Mouse (Mus musculus) urinary bladder, adult 2 months (tissue): ENCODE results near the gene Cep164. TPM values are rescaled to one million over a fixed set of nuclear protein-coding genes. Genes with fewer than 3 reads are reported as not detected.
"Not testable (repeated sequence)": the region's sequence is repeated elsewhere in the genome, so short reads cannot be mapped to it uniquely, and the experiment has no call there.

ENCODE experiments used
- DNase-seq: peaks from one replicate; pipeline ENCODE4 v3.0.0; 2022; ENCODE audit warnings: low spot score
- polyA plus RNA-seq: library from polyadenylated mRNA; depleted of rRNA; stranded (reverse); fragments of >200 nt; gene quantifications from 2 replicates; pipeline ENCODE4 v1.2.3, GENCODE M21; 2012

Gene Cep164
- polyA plus RNA-seq, 1 experiment: 28.5 TPM

DNA sequence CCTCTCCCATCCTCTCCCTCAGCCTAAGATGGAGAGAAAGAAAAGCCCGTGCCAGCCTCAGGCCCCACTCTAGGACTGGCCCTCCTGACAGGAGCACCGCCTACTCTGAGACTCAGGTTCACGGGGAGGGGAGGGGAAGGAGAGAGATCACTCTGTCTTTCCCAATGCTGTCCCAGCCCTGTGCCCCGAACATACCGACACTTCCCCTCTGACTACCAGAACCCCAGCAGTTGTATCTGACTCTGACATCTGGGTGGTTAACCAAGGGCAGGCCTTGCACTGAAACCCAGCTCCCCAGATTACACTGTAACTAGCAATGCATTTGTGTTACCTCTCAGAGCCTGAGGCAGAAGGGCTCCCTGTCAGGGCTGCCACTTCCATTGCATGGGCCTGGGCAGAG lies 40.1 kb downstream of the Cep164 start:
- DNase-seq: no peak

DNA sequence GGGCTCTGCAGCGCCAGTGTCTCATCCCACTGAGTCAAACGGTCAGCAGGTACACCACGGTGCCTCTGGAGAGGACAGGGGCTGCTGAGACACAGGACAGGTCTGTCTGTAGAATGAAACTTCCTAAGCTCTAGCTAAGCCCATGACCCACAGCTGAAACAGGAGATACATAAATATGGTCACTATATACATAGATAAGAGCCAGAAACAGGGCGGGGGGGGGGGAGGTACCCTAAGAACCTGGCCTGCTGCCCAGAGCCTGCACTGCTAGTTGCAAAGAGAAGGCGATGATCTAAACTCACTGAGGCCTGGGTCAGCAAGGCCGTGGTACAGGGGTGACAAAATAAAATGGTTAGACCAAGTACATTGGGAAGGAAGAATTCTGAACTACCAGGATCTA lies 40.9 kb downstream of the Cep164 start:
- no peak for DNase-seq

DNA sequence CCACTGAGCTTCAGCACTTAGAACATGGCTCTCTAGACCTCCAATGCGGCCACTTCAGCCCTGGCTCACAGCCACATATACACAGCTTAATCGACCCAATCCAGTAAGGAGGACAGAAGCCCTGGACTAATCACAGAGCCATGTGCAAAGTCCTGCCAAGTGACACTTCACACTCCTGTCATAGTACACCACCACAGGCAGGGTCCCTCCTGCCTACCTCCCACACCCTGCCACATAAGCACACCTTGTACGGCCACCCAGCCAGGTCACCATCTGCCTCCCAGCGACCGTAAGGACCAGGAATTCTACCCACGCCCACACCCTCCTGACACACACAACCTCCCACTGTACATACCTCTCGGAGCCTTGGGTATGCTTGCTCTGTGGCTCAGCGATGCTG lies 41.4 kb downstream of the Cep164 start:
- DNase-seq: no peak

DNA sequence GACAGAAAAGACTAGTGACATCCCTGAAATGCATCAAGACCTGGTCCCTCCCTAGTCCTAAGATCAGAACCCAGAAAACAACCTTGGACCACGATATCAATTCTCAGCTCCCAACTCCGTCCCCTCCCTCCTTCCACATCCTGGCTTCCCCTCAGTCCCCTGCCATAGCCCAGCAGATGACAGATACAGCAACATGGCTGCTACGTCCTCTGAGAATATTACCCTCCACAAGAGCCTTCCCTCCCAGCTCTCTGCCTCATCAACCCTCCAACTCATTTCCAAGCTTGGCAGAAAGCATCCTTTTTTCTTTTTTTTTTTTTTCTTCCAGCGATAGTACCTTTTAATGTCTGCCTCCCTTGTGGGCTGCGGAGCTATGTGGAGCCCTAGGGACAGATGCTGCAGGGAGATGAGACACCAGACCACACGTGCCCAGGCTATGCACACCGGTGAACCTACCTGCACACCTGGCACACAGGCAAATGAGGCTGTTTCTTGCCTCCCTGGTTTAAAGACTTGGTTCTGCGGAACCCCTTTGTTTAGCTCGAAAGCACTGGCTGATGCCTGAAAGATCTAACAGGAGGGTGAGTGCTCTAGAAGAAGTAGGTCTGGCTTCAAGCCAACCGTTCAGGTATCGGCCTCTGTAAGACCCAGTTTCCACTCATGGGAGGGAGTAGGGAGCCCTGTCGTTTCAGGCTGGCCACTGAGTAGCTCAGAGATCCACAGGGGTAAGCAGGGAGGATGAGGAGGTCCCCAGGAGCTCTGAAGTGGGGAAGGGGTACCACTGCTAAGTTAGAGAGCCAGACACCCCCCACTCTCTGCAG lies 45.0 kb downstream of the Cep164 start:
- DNase-seq: no peak

DNA sequence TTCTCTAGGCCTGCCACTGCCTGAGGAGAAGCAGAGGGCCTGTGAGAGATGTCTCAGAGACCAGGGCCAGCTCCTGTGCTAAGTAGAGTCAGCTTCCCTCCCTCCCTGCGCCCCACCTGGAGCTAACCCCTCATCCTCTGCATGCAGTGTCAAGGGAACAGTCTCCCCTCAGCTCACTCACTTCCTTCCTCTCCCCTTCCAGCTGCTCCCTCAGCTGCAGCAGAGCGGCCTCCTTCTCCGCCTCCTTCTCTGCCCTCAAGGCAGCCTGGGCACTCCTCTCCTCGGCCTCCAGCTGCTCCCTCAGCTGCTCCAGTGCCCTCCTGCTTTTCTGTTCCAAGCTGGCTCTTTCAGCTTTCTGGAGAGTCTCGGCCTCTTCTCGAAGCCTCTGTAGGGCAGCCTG lies 49.3 kb downstream of the Cep164 start:
- no peak for DNase-seq

DNA sequence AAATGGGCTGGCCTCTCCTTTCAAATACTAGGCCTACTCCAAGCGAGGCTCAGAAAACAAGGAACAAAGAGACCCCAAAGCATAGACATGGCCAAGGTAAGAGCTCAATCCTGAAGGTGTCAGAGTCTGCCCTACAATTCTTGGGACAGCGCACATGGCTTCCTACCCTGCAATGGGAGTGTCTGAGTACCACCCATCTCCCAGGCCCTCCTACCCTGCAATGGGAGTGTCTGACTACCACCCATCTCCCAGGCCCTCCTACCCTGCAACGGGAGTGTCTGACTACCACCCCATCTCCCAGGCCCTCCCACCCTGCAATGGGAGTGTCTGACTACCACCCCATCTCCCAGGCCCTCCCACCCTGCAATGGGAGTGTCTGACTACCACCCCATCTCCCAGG lies 52.3 kb downstream of the Cep164 start:
- DNase-seq: not testable (repeated sequence)

DNA sequence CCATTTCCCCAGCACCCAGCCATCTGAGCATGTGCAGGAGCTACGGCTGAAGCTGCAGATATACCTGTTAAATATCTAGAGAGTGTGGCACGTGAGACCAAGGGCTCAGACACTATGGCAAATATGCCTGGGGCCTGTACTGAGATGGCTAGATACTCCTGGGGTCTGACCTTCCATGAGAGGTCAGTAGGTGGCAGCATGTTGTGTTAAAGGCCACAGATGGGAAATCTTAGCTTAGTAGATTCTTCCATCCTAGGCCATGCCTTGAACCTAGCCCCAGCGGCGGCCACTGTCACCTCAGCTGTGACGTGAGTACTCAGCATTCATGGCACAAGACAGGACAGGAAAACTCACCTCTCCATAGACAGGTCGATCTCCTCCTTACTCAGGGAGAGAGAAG lies 54.4 kb downstream of the Cep164 start:
- no peak for DNase-seq

DNA sequence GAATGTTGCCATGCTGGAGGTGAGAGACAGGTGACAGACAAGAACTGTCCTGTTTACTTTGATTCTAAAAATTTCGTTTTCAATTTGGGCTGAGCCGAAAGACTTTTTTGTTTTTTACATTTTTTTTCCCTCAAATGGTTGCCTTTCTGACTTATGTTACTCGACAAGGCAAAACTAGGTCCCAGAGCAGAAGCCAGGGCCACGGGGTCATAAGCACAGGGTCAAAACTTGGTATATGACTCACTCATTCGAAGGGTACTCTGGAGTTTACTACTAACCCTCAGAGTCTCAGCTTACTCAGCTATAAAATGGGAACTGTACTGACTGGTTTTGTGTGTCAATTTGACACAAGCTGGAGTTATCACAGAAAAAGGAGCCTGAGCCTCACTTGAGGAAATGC lies 58.9 kb downstream of the Cep164 start:
- DNase-seq: no peak

DNA sequence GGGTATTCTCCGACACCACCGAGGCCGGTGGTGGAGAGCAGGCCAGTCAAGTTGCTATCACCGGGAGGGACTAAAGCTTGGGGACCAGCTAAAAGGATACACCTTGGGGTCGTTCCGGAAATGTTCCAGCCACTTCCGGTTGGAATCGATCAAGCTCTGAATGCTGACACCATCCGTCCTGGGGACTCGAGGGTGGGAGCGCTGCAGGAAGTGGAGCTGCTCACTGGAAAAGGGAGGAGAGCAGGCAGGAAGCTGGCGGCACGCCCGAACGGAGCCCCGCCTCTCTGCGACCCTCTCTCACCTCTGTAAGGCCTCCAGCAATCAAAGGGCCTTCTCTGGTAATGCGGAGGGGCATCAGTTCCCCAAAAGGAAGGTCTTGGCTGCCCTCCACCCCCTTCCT lies 60.1 kb downstream of the Cep164 start:
- DNase-seq: no peak

DNA sequence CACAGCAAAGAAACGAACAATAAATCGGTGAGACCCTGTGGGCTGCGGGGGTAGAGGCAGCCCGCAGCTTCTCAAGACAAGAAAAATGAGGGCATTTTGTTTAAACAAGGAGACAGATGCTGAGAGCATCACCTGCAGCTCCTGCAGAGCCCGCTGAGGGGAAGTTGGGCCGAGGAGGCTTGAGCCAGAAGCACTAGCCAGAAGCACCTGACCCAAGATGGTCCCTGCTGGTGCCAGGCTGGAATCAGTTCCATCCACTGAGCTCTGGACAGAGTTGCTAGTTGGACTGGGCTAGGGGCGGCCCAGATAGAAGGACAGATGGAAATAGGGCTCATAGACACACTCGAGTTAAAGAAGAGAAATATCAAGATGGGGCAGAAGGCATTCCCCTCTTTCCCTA lies 61.3 kb downstream of the Cep164 start:
- DNase-seq: no peak

DNA sequence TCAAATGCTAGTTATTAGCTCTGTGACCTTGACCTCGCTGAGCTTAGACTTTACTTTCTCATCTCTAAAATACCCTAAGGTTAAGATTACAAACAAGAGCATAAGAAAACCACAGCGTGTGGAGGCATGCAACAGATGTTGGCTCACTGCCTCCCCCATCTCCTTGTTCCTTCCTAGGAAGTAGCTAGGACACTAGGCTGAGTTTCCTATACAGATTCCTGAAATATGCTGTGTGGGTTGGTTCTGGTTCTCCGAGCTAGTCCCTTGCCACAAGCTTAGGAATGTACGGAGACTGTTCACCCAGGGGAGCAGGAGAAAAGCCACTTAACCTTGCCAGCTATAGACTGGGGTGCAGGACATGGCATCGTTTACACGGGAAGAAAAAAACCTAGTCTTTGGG lies 62.3 kb downstream of the Cep164 start:
- DNase-seq: no peak

DNA sequence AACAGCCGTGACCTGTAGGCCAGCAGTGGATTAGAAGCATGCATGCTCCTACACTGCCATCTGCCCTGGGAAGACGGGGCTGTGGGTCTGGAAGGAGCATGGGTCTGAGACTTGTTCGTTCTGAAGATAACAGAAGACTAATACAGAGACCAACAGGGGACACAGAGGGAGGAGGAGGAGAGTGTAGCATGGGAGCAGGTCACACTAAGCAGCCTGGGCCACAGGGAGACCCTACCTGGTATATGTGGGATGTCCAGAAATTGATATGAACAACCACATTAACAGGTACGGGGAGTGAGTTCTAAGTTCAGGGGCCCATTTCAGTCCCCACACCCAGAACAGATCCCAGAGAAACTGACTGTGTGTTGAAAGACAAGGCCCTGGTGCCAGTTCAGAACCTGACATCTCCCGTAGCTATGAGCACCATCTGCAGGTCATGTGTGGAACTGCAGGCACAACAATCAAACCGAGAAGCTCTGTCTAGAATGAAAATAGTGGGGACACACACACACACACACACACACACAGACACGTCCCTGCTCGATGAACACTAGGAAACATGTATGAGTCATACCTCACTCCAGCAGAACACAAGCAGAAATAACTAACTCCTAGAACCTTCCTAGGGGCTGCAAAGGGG lies 73.9 kb downstream of the Cep164 start:
- DNase-seq: peak; percentile 37

DNA sequence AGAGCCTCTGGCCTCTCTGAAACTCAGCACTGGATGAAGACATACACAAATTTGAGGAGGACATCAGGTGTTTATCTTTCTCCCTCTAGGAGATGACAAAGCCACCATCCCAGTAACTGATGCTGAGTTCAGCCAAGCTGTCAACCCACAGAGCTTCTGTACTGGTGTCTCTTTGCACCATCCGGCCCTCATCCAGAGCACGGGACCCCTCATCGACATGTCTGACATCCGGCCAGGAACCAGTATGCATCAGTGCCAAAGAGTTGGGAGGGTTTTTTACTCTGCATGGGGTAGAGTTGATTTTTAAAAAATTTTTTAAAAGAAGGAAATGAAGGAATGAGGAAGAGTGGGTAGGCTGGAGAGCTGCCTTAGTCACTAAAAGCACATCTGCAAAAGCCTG lies 78.6 kb downstream of the Cep164 start:
- DNase-seq: no peak

DNA sequence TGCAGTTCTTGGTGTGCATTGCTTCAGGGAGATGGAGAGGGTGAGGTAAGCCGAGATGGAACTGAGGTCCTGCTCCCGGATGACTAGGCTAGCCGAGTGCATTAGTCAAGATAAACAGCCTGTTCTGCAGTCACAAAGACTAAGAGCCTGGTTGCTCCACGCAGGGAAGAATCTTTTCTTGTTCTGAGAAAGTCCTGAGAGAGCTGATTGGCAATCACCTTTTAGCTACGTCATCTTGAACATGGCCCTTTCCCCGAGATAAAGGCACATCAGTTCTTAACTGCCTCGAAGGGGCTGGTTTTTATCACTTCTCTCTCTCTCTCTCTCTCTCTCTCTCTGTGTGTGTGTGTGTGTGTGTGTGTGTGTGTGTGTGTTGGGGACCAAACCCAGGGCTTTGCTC lies 83.0 kb downstream of the Cep164 start:
- no peak for DNase-seq

DNA sequence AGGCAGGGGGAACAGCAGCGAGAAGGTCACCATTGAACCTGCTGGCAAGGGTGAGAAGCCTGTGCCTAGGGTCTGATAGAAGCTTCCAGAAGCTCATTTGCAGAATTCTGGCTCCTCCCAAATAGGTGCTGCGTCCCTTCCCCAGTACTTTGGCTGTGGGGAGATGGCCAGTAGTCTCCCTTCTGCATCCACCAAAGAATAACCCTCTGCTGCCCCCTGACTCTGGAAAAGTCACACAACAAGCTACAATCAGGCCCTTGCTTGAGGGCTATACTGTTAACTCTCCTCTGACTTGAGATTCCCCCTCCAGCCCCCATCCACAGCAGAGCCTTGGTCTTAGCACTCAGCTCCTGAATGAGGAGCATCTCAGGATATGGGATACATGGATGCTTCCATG lies 87.9 kb downstream of the Cep164 start:
- no peak for DNase-seq

DNA sequence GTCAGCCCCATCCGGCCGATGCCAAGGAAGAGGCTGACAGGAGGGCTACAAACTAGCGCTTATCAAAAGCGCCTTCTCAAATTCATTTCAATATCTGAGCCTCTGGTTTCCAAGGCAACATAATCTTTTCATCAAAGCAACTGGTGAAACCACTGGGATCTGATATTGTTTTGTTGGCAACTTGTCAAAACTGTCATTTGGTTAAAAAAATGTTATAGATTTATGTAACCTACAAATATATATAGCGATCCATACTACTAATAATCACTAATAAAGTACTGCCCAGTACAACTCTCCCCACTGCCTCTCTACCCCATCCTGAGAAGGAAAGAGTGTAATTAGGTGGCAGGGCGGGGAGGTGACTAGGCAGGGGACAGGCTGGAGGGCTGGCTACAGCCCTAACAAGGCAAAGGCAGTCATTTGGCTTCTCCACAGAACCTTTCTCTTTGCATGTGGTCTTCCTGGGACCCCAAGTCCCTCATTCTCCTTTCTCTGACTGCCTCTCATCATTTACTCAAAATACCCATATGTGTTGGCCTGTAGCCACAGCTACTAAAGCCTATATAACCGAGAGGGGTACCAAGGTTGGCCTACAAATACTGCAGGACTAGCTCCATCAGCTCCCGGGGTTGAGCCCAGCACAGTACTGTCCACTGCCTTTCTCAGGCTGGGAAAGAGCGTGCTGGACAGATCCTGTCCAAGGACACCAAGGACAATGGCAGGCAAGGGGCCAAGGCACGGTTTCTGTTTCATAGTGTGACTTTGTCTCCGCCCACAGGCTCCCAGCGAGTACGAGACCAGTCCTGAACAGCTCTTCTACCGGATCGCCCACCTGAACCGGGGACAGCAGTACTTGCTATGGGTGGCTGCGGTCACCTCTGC lies 88.5 kb downstream of the Cep164 start:
- DNase-seq: no peak

DNA sequence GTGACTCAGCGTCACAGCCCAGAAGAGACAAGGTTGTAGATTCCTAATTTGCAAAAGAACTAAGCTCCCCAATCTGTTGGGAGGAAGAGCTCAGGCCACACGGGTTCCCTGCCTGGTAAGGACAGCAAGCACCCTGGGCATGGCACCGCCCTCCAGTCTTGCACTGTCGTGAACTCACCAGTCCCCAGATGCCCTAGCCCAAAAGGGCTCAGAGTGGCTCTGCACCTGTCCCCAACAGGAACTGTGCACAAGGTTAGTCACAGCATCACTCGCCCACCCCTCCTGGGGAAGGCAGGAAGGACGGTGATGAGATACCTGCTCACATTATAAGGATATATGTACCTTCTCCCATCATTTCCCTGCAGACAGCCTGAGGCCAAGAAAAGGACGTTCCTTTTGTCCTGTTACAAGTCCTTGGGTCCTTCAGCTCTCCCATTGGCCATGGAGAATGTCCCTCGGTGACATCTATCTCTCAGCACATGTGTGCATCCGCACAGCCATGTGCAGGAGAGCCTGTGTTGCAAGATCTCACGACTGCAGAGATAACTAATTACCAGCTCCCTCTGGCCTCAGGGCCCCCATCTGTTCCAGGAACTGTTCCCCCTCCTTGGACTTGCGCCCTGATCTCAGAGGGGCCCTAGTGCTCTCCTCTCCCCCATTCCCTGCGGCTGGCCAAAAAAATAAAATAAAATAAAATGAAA lies 89.3 kb downstream of the Cep164 start:
- DNase-seq: no peak

DNA sequence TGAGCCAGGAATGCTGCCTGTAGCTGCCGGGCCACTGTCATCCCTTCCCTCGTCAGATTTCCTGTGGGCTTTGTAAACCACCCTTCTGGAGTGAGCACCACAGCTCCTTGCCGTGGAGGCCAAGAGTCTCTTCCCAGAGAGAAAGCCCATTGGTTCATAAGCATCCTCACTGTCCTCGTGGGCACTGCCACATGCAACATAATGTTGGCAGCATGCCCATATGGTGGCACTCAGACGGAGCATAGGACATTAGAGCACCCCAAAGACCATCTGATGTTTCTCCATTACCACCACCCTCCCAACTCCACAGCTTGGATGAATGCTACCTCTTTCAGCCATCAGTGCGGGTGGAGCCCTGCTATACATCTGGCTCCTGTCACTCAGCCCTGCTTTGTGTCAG lies 95.2 kb downstream of the Cep164 start:
- no peak for DNase-seq

DNA sequence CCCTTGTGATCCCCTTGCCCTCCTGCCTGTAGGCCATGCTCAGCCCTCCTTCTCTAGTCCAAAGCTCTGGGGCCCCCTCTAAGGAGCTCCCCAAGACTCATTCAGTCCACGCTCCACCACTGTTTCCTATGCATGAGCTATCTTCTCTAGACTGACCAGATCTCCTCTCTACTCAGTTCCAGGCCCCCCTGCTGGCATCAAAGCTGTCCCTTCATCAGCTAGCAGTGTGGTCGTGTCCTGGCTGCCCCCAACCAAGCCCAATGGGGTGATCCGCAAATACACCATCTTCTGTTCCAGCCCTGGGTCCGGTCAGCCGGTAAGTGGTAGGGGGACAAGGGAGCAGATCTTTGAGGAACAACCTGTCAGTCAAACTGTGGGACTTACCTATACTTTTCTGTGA lies 96.6 kb downstream of the Cep164 start:
- DNase-seq: no peak

DNA sequence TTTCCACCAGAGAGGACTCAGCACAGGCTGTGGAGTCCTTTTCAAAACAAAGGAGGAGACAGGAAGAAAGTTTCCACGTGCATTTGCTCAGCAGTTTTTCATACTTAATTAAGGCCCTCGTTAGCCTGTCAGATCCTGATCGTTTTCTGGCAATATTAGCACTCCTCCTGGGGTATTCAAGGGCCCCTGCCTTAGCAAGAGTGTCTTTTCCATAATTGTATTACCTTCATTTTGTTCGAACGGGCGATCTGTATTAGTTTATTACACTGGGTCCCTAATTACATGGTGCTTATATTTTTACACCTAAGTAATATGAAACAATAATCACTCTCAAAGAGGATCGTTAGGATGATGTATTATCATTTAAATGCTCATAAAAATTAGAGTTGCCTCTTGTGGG lies 108.5 kb downstream of the Cep164 start:
- no peak for DNase-seq
